In genomic region chr11:114576803-114577202, GRCm38 (mm10) we compare ENCODE assay signal across 11 mouse cellular contexts.
DNase-seq lines count a peak whose midpoint lies in the region; ATAC-seq and TF ChIP-seq lines count a peak whose summit lies in the region.
"Had no signal": no experiment of that assay in that cellular context is flagged by ENCODE, and none has a peak within 500 bp of the region (broad histone marks: within the 10 kb centered on the region; RNA-seq: fewer than 3 reads in every experiment).

No protein-coding gene starts in this region.

- no peak for DNase-seq in testis, postnatal 10 days (ENCODE audit: low spot score)
- peak; percentile 85 for DNase-seq in ZHBTc4 (ENCODE audit: low read depth, low spot score)
- no peak for DNase-seq in limb, embryonic 10.5 days (ENCODE audit: low spot score)
- no peak for DNase-seq in left cerebral cortex, adult 9 months (ENCODE audit: low spot score in 2 of 2)
- DNase-seq: liver, embryonic 13.5 days; right cerebral cortex, adult 18-20 months had no signal

- H3K27ac ChIP-seq in testis, adult 2 months (ENCODE audit: control insufficient read depth, insufficient read depth, low read depth, low read length): no peak overlapping the region
- no peak overlapping the region for H3K27ac ChIP-seq in limb, embryonic 10.5 days
- H3K27ac ChIP-seq: hindbrain, postnatal 0 days; liver, embryonic 13.5 days had no signal

- 81% methylated on average over 8 of the region's 8 CpGs for WGBS in limb, embryonic 10.5 days

- 0 out of 2 replicates have a peak, but pooled peaks cover 3% of the 10 kb centered on the region for H3K9me3 ChIP-seq in limb, embryonic 10.5 days (replicated peaks)
- H3K9me3 ChIP-seq: liver, embryonic 13.5 days had no signal

- no peaks in the 10 kb centered on the region for H3K4me1 ChIP-seq in testis, adult 2 months (ENCODE audit: control insufficient read depth, insufficient read depth, low read length)
- no peaks in the 10 kb centered on the region for H3K4me1 ChIP-seq in limb, embryonic 10.5 days
- H3K4me1 ChIP-seq: liver, embryonic 13.5 days had no signal

- H3K27me3 ChIP-seq in testis, adult 2 months (ENCODE audit: control insufficient read depth, insufficient read depth, low read length): no peaks in the 10 kb centered on the region
- no peaks in the 10 kb centered on the region for H3K27me3 ChIP-seq in limb, embryonic 10.5 days (ENCODE audit: low read depth, poor library complexity, severe bottlenecking)
- H3K27me3 ChIP-seq: liver, embryonic 13.5 days had no signal

- TF ChIP-seq POLR2A in testis, adult 2 months (IDR thresholded peaks at IDR 0.05; ENCODE audit: control insufficient read depth, low read depth, low read length): no peak

- peak; percentile 87 for ATAC-seq in megakaryocyte, adult 5-6 weeks (ENCODE audit: poor library complexity, severe bottlenecking)
- ATAC-seq in inflammation-experienced regulatory T-cells, adult 6 months: no peak
- ATAC-seq: hindbrain, postnatal 0 days had no signal

- H3K36me3 ChIP-seq in testis, adult 2 months (ENCODE audit: control insufficient read depth, insufficient read depth, low read length): no peaks in the 10 kb centered on the region
- H3K36me3 ChIP-seq in limb, embryonic 10.5 days: no peaks in the 10 kb centered on the region
- H3K36me3 ChIP-seq: liver, embryonic 13.5 days had no signal

- no peak overlapping the region for H3K4me3 ChIP-seq in testis, adult 2 months (ENCODE audit: control insufficient read depth, low read depth, low read length)
- no peak overlapping the region for H3K4me3 ChIP-seq in limb, embryonic 10.5 days
- H3K4me3 ChIP-seq: liver, embryonic 13.5 days; myocyte had no signal

- peak; percentile 62; the same call in 1 of the 2 replicates for TF ChIP-seq CTCF in testis, adult 2 months (IDR thresholded peaks at IDR 0.05; ENCODE audit: control insufficient read depth, insufficient read depth, insufficient replicate concordance, low read depth, low read length)
